Comparison of ENCODE assay signal across 1 mouse cellular context in genomic region chr15:99727039-99727438, GRCm38 (mm10).
TF ChIP-seq lines count a peak whose summit lies in the region.

No protein-coding gene starts in this region.

TF ChIP-seq in MEL, 35 proteins besides CTCF, POLR2A, EP300 and RAD21:
- peak; percentile 68; the same call in 1 of the 2 replicates for TF ChIP-seq ZNF384 (IDR thresholded peaks at IDR 0.05; ENCODE audit: low read depth, low read length)
